Mouse (Mus musculus): ENCODE data around the gene Ifit1bl1. TPM values are rescaled to one million over a fixed set of nuclear protein-coding genes. Genes with fewer than 3 reads are reported as not detected.
"Not testable (repeated sequence)": the region's sequence is repeated elsewhere in the genome, so short reads cannot be mapped to it uniquely, and the experiment has no call there.

Ifit1bl1 gene
- polyA plus RNA-seq, 1 experiment from 2014 or later, result 0.98 TPM

DNA sequence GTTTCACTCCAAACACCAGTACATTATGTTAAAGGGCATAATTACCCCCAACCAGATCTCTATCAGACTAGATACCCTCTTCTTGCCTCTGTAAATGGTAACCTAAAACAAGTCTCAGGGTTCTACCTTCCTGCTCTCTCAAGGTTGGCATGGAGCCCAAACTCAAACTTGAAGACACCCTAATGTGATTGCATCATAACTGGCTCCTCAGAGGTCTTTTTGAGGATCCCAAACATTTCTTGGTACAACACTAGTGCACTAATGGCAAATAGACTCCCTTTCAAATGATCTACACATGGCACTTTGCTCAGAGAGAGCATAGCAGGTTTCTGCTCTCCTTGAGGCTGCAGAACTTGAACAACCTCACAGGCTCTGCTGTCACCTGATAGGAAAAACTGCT is 4.9 kb downstream of the Ifit1bl1 start:
- no peaks in the 10 kb centered on the region for H3K36me3 ChIP-seq (ENCODE audit: control insufficient read depth, insufficient read depth)
- no peak for ATAC-seq
- H3K4me3 ChIP-seq (replicated peaks; ENCODE audit: low read length), result no peak overlapping the region
- H3K4me2 ChIP-seq (ENCODE audit: low read length), result no peak overlapping the region
- H3K27me3 ChIP-seq (replicated peaks; ENCODE audit: control insufficient read depth, insufficient read depth, low read length), result no peaks in the 10 kb centered on the region
- H3K9ac ChIP-seq (replicated peaks; ENCODE audit: low read depth, low read length), result no peak overlapping the region
- H3K9me3 ChIP-seq (ENCODE audit: control insufficient read depth, low read length), result no peaks in the 10 kb centered on the region
- no peak overlapping the region for H3K27ac ChIP-seq (ENCODE audit: low read length)
- H3K4me1 ChIP-seq (replicated peaks; ENCODE audit: control insufficient read depth, insufficient read depth, low read length), result peaks cover 4% of the 10 kb centered on the region

DNA sequence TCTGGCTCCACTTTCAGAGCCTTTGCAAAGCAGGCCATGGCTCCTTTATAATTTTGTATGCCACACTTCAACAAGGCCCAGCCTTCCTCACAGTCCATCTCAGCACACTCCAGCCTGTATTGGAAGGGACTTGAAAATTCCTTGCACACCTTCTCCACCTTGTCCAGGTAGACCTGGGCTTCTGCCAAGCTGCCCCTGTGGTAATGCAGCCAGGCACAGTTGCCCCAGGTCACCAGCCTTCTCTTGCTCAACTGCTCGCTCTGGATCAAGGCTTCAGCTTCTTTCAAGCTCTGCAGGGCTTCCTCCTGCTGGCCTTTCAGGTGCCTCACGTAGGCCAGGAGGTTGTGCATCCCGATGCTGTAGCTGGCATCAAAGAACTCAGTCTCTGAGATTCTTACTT is 7.2 kb downstream of the Ifit1bl1 start:
- H3K27me3 ChIP-seq (replicated peaks; ENCODE audit: control insufficient read depth, insufficient read depth, low read length); H3K4me3 ChIP-seq (replicated peaks; ENCODE audit: low read length); H3K27ac ChIP-seq (ENCODE audit: low read length); H3K4me1 ChIP-seq (replicated peaks; ENCODE audit: control insufficient read depth, insufficient read depth, low read length); H3K4me2 ChIP-seq (ENCODE audit: low read length); ATAC-seq; H3K36me3 ChIP-seq (ENCODE audit: control insufficient read depth, insufficient read depth); H3K9ac ChIP-seq (replicated peaks; ENCODE audit: low read depth, low read length); H3K9me3 ChIP-seq (ENCODE audit: control insufficient read depth, low read length): not testable (repeated sequence)
- WGBS, result 80% methylated on average over 3 of the region's 3 CpGs

DNA sequence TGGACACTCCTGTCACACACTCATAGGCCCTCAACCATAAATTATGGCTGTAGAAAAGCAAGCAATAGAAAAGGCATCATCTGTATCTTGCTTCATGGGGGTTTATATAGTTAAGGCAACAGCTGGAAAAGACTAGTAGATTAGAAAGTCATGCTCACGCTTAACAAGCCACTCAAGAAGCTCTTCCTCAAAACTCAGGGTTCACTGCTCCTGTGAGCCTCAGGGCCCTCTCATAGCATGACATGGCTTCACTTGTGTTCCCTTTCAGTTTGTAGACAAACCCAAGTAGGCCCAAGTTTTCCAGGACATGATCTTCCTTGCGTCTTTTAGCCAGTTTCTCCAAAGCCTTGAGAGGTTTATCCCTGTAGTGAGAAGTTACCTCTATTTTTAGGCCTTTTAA is 8.3 kb downstream of the Ifit1bl1 start:
- Histone ChIP-seq H3K27me3 (replicated peaks; ENCODE audit: control insufficient read depth, insufficient read depth, low read length) (no peaks in the 10 kb centered on the region), H3K4me2 (ENCODE audit: low read length) (no peak overlapping the region), H3K4me3 (replicated peaks; ENCODE audit: low read length) (no peak overlapping the region), H3K9me3 (ENCODE audit: control insufficient read depth, low read length) (no peaks in the 10 kb centered on the region), H3K9ac (replicated peaks; ENCODE audit: low read depth, low read length) (no peak overlapping the region), H3K27ac (ENCODE audit: low read length) (no peak overlapping the region), H3K4me1 (replicated peaks; ENCODE audit: control insufficient read depth, insufficient read depth, low read length) (peaks cover 2% of the 10 kb centered on the region), H3K36me3 (ENCODE audit: control insufficient read depth, insufficient read depth) (no peaks in the 10 kb centered on the region)
- ATAC-seq, result no peak
- 95% methylated on average over 2 of the region's 2 CpGs for WGBS

DNA sequence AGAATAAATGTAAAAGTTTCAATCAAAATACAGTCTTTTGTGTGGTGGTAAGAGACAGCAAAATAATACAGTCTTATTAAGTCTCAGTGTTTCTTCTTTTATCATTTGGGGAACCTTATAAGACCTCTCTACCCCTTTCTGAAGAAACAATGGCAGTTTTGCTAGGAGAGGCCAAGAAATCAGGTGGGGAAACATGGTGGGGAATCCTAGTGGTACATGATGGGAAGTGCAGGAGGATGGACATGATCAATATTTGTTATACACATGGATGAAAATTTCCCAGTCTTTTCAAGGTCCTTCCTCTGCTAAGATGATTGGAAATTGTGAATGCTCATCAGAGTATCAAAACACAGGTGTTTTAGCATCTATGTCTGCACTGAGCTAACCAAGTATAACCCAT is 12.8 kb downstream of the Ifit1bl1 start:
- Histone ChIP-seq H3K9me3 (ENCODE audit: control insufficient read depth, low read length) (no peaks in the 10 kb centered on the region), H3K4me2 (ENCODE audit: low read length) (no peak overlapping the region), H3K27me3 (replicated peaks; ENCODE audit: control insufficient read depth, insufficient read depth, low read length) (no peaks in the 10 kb centered on the region), H3K4me1 (replicated peaks; ENCODE audit: control insufficient read depth, insufficient read depth, low read length) (no peaks in the 10 kb centered on the region), H3K4me3 (replicated peaks; ENCODE audit: low read length) (no peak overlapping the region), H3K27ac (ENCODE audit: low read length) (no peak overlapping the region), H3K36me3 (ENCODE audit: control insufficient read depth, insufficient read depth) (no peaks in the 10 kb centered on the region), H3K9ac (replicated peaks; ENCODE audit: low read depth, low read length) (no peak overlapping the region)
- ATAC-seq, result no peak

DNA sequence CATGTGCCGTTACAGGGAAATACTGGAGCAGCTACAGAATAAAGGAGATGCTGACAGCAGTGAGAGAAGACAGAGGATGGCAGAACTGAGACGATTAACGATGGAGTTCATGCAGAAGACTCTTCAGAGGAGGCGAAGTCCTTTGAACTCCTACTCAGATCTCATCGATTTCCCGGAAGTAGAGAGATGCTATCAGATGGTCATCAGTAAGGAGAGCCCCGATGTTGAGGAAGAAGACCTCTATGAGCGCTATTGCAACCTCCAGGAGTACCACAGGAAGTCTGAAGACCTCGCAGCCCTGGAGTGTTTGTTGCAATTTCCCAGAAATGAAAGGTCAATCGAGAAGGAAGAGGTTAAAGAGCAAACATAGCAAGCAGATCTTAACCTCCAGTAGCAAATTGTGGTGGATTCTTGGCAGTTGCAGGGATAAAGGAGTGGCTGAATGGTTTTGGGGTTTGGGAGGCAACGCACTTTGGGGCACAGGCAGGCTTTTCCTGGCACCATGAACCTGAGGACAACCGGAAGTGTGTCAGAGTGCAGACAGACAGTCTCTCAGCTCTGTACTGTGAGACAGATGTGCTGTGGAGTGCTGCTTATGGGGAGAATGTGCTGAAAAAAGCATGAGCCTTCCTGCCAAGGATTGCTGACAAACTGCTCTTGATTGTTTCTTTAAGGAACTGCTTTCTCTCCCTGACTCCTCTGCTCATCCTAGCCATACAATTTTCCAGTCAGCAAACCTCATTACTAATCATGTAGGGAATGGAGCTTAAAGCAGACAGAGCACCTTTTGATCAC is 13.7 kb downstream of the Ifit1bl1 start:
- H3K9ac ChIP-seq (replicated peaks; ENCODE audit: low read depth, low read length); H3K27ac ChIP-seq (ENCODE audit: low read length); H3K4me1 ChIP-seq (replicated peaks; ENCODE audit: control insufficient read depth, insufficient read depth, low read length); H3K9me3 ChIP-seq (ENCODE audit: control insufficient read depth, low read length); H3K4me2 ChIP-seq (ENCODE audit: low read length); H3K27me3 ChIP-seq (replicated peaks; ENCODE audit: control insufficient read depth, insufficient read depth, low read length); H3K36me3 ChIP-seq (ENCODE audit: control insufficient read depth, insufficient read depth); H3K4me3 ChIP-seq (replicated peaks; ENCODE audit: low read length): not testable (repeated sequence)
- 82% methylated on average over 6 of the region's 12 CpGs for WGBS
- 0 out of 2 replicates have a peak, but pooled peaks have one; percentile 36 for ATAC-seq

DNA sequence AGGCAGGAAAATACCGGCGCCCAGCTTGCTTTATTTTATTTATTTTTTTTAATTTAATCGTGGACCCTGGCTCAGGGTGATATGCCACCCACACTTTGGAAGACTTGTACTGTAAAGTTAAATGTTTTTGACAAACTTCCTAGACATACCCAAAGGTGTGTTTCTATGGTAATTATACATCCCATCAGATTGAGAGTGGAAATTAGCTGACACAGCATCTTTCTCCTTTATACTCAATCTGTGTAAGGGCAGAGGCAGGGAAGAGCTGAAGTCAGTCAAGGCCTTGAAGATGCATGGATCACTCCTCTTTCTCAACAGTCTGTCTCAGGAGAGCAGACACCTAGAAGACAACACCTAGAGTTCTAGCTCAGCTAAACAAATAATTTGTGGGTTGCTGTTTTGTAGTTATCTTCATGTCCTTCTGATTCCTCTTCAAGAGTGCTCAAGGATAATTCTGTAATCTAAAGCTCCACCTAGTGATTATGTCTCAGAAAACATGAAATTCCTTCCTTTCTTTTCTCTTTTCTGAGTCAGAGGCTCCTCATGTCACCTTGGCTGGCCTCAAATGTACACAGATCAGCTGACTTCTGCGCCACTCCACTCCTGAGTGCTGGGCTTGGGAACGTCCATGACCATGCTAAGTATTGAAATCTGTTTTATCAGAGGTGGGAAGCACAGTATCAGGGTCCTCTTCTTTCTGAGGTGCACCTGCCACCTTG is 15.9 kb downstream of the Ifit1bl1 start:
- not testable (repeated sequence) for ATAC-seq; H3K9ac ChIP-seq (replicated peaks; ENCODE audit: low read depth, low read length); H3K4me2 ChIP-seq (ENCODE audit: low read length); H3K36me3 ChIP-seq (ENCODE audit: control insufficient read depth, insufficient read depth); H3K4me3 ChIP-seq (replicated peaks; ENCODE audit: low read length); H3K27me3 ChIP-seq (replicated peaks; ENCODE audit: control insufficient read depth, insufficient read depth, low read length); H3K4me1 ChIP-seq (replicated peaks; ENCODE audit: control insufficient read depth, insufficient read depth, low read length); H3K27ac ChIP-seq (ENCODE audit: low read length); H3K9me3 ChIP-seq (ENCODE audit: control insufficient read depth, low read length)
- WGBS, result 78% methylated on average over 5 of the region's 5 CpGs

DNA sequence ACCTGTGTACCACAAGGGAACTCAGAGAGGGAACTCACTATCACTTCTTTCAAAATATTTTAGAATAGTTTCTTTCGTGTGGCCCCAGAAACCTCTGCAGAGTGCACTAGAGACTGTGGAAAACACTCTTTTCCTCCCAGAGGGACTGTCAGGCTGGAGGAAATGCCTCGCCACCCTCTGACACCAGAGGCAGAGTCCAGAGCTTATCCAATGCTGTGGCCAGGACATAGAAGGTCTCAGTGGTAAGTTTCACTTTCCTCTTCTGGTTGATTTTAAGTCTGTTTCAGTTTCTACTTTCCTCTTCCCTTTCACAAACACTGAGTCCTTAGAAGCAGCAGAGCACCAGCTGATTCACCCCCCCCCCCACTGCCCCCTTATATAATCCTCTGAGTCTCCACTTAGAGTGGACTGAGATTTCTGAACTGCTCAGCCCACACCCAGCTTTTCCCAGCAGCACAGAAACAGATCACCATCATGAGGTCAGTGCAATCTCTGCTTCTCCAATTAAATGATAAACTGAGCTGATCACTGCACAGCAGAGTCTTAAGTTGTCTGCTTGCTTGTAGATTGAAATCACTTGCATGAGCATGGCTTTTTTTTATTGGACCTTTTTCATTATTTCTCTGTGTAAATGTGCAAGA is 18.5 kb downstream of the Ifit1bl1 start, which contains the start of gene Ifit3:
Gene Ifit3, plus strand, starts transcription at position 406 of the 641 bp plus-strand sequence.
- not testable (repeated sequence) for ATAC-seq; H3K4me3 ChIP-seq (replicated peaks; ENCODE audit: low read length); H3K27ac ChIP-seq (ENCODE audit: low read length); H3K27me3 ChIP-seq (replicated peaks; ENCODE audit: control insufficient read depth, insufficient read depth, low read length); H3K4me1 ChIP-seq (replicated peaks; ENCODE audit: control insufficient read depth, insufficient read depth, low read length); H3K4me2 ChIP-seq (ENCODE audit: low read length); H3K36me3 ChIP-seq (ENCODE audit: control insufficient read depth, insufficient read depth); H3K9me3 ChIP-seq (ENCODE audit: control insufficient read depth, low read length); H3K9ac ChIP-seq (replicated peaks; ENCODE audit: low read depth, low read length)
- WGBS, result 78% methylated on average over 2 of the region's 2 CpGs

DNA sequence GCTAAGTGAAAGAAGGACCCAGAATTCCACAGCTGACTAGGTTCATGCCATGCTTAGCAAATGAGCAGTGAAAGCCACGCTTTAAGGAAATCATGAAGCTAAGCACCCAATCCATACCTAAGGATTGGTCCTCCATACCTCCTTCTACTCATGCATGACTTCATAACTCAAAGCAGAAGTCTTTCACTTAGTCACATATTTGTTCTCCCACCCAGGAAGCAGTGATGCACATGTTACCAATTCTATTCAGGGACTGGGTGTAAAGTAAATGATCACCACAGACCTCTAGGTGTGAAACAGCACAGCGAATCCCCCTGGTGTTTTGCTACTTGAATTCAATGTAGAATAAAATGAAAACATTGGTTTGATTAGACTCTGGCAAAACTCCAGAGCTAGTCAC is 19.1 kb downstream of the Ifit1bl1 start:
- not testable (repeated sequence) for H3K4me3 ChIP-seq (replicated peaks; ENCODE audit: low read length); H3K4me2 ChIP-seq (ENCODE audit: low read length); H3K27ac ChIP-seq (ENCODE audit: low read length); H3K9me3 ChIP-seq (ENCODE audit: control insufficient read depth, low read length); H3K9ac ChIP-seq (replicated peaks; ENCODE audit: low read depth, low read length); H3K27me3 ChIP-seq (replicated peaks; ENCODE audit: control insufficient read depth, insufficient read depth, low read length); H3K36me3 ChIP-seq (ENCODE audit: control insufficient read depth, insufficient read depth); ATAC-seq; H3K4me1 ChIP-seq (replicated peaks; ENCODE audit: control insufficient read depth, insufficient read depth, low read length)
- WGBS, result 65% methylated on average over 2 of the region's 2 CpGs

DNA sequence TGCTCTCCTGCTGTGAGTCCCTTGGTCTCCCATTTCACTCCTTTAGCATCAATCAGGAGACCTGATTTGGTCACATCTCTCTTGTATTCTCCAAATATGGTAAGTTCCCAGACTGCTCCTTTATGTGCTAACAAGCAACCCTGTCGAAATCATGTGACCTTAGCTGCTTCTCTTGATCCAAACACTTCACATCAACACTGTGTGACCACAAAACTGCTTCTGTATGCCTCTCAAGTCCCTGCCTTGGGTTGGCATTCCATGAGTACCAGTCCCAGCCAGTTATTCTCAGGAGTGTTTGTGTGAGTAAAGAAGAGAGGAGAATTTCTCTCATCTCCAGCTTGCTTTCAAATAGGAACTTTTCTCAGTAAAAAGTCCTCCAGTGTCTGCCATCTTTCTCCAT is 24.6 kb downstream of the Ifit1bl1 start:
- H3K4me1 ChIP-seq (replicated peaks; ENCODE audit: control insufficient read depth, insufficient read depth, low read length), result no peaks in the 10 kb centered on the region
- WGBS, result 73% methylated on average over 1 of the region's 1 CpGs

More for the DNA sequence above, 24.6 kb downstream of the Ifit1bl1 start:
- Histone ChIP-seq H3K9me3 (ENCODE audit: control insufficient read depth, low read length) (no peaks in the 10 kb centered on the region), H3K4me3 (replicated peaks; ENCODE audit: low read length) (no peak overlapping the region), H3K27me3 (replicated peaks; ENCODE audit: control insufficient read depth, insufficient read depth, low read length) (no peaks in the 10 kb centered on the region), H3K27ac (ENCODE audit: low read length) (no peak overlapping the region), H3K4me2 (ENCODE audit: low read length) (no peak overlapping the region), H3K36me3 (ENCODE audit: control insufficient read depth, insufficient read depth) (no peaks in the 10 kb centered on the region), H3K9ac (replicated peaks; ENCODE audit: low read depth, low read length) (no peak overlapping the region)
- no peak for ATAC-seq
